ENCODE assay signal across 8 mouse cellular contexts in the genomic region with DNA sequence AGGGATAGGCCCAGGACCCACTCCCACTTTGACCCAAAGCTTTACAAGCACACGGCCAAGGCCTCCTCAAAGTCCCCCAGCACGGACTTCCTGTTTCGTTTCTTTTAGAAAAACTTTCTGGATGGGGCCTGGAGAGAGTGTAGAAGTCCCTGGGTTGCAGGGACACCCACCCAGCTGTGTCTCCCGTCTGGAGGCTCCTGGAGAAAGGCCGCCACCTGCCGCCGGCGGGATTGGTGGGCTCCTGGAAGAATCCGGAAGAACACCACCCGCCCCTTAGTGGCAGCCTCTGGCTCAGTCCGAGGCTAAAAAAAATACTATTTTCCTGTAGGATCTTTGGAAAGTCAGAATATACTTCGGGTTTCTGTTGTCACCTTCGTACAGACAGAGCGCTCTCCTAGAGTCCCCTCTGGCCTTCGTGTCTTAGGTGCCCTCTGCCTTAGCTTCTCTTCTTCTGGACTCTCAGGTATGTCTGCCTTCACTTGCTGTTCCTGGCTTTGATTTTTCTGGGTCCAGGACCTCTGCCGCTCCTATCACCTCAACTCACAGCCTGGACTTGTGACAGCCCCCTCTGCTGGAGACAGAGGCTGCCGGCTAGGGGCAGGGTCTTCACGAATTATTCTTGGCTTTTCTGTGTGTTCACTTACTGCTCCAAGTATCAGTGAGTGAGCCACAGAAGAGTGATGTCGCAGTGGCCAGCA. TPM values are rescaled to one million over a fixed set of nuclear protein-coding genes. Genes with fewer than 3 reads are reported as not detected.
DNase-seq lines count a peak whose midpoint lies in the region; ATAC-seq lines count a peak whose summit lies in the region.

No protein-coding gene starts in this region.

- peak overlapping the region; percentile 69 for H3K4me3 ChIP-seq in limb, embryonic 13.5 days
- peak overlapping the region; percentile 71 for H3K4me3 ChIP-seq in midbrain, embryonic 16.5 days (ENCODE audit: low read depth, low read length)

- intact Hi-C loops in heart, postnatal 10 days (cut with DNase I), result loop anchor here (2.0 to 5.0 kb wide), 2 partner anchors 47 to 120 kb away; no protein-coding TSS in a partner anchor

- DNase-seq in ovary, postnatal 36 days (ENCODE audit: low spot score), result peak; percentile 60
- DNase-seq in ovary, adult 18-20 months (ENCODE audit: low spot score), result no peak
- DNase-seq in embryo, embryonic 11 days, result peak; percentile 81
- peak; percentile 27 to 58 for DNase-seq in heart, postnatal 10 days
- peak; percentile 67 to 73 for DNase-seq in thymus, postnatal 36 days

- peaks cover 41% of the 10 kb centered on the region for H3K27me3 ChIP-seq in limb, embryonic 13.5 days
- no peaks in the 10 kb centered on the region for H3K27me3 ChIP-seq in midbrain, embryonic 16.5 days (ENCODE audit: control insufficient read depth, insufficient read depth, low read depth, low read length)

- no peaks in the 10 kb centered on the region for H3K36me3 ChIP-seq in limb, embryonic 13.5 days
- no peaks in the 10 kb centered on the region for H3K36me3 ChIP-seq in midbrain, embryonic 16.5 days (ENCODE audit: control insufficient read depth, insufficient read depth, low read length)

- peak overlapping the region; percentile 83 for H3K9ac ChIP-seq in limb, embryonic 13.5 days
- H3K9ac ChIP-seq in midbrain, embryonic 16.5 days (ENCODE audit: low read depth, low read length), result peak overlapping the region; percentile 88

- peak overlapping the region; percentile 100 for H3K4me2 ChIP-seq in limb, embryonic 13.5 days (replicated peaks)
- H3K4me2 ChIP-seq in midbrain, embryonic 16.5 days (ENCODE audit: low read length), result peak overlapping the region; percentile 80

- no peaks in the 10 kb centered on the region for H3K9me3 ChIP-seq in limb, embryonic 13.5 days
- no peaks in the 10 kb centered on the region for H3K9me3 ChIP-seq in midbrain, embryonic 16.5 days (replicated peaks; ENCODE audit: control insufficient read depth, low read length, poor library complexity, severe bottlenecking)

- peak; percentile 27; the same call in 1 of the 2 replicates for ATAC-seq in limb, embryonic 13.5 days (ENCODE audit: low FRiP score, low read depth)
- ATAC-seq in midbrain, embryonic 16.5 days, result 0 out of 2 replicates have a peak, but pooled peaks have one; percentile 12
- no peak for ATAC-seq in monocyte, adult 5-6 weeks (replicated peaks; ENCODE audit: insufficient number of reproducible peaks, low FRiP score, low TSS enrichment, poor library complexity, severe bottlenecking)

- H3K27ac ChIP-seq in limb, embryonic 13.5 days, result peak overlapping the region; percentile 40; the same call in 1 of the 2 replicates
- peak overlapping the region; percentile 90 for H3K27ac ChIP-seq in midbrain, embryonic 16.5 days (ENCODE audit: low read length)

- H3K4me1 ChIP-seq in limb, embryonic 13.5 days, result peaks cover 32% of the 10 kb centered on the region
- H3K4me1 ChIP-seq in midbrain, embryonic 16.5 days (ENCODE audit: control insufficient read depth, insufficient read depth, low read length), result peaks cover 59% of the 10 kb centered on the region

- 8% methylated on average over 19 of the region's 19 CpGs for WGBS in limb, embryonic 13.5 days
- 5% methylated on average over 19 of the region's 19 CpGs for WGBS in midbrain, embryonic 16.5 days

RNA-seq across cellular contexts. Expression of gene Trp53i11, which starts 1.6 kb away (rescaled TPM):
- 10 to 100 TPM; 77.4 to 80.7 TPM for total RNA-seq in heart, postnatal 10 days (2021)
- 17.6 and 24.6 TPM in 2 replicates for polyA plus RNA-seq in limb, embryonic 13.5 days (2015; fragmentation: Nextera tagmentation; extraction: Ambion mirVana)
- polyA plus RNA-seq in midbrain, embryonic 16.5 days (2015; fragmentation: Nextera tagmentation; extraction: Ambion mirVana), result 125 and 139 TPM in 2 replicates
- total RNA-seq in monocyte, adult 5-6 weeks (2017), result 16.3 to 24.1 TPM (median 23.8 TPM) in 3 replicates
